Mouse (Mus musculus): ENCODE data around the gene Zscan25. TPM values are rescaled to one million over a fixed set of nuclear protein-coding genes. Genes with fewer than 3 reads are reported as not detected.

The Zscan25 gene
- polyA plus RNA-seq, 1 experiment: 10.4 TPM

Other genes with a start within 250 kb of the Zscan25 start
- not detected for gene Gm4871, start 247.7 kb upstream of the Zscan25 start, polyA plus RNA-seq (2012; fragmentation: generic; extraction: Trizol)
- gene 1700018F24Rik, start 237.5 kb upstream of the Zscan25 start, polyA plus RNA-seq (2012; fragmentation: generic; extraction: Trizol): not detected
- 91.7 TPM for gene Arpc1a, start 196.7 kb upstream of the Zscan25 start, polyA plus RNA-seq (2012; fragmentation: generic; extraction: Trizol)
- gene Kpna7, start 196.5 kb upstream of the Zscan25 start, polyA plus RNA-seq (2012; fragmentation: generic; extraction: Trizol): not detected
- gene Arpc1b, start 166.3 kb upstream of the Zscan25 start, polyA plus RNA-seq (2012; fragmentation: generic; extraction: Trizol): 741 TPM
- gene Pdap1, start 140.3 kb upstream of the Zscan25 start, polyA plus RNA-seq (2012; fragmentation: generic; extraction: Trizol): 136 TPM
- 175 TPM for gene Bud31, start 140.1 kb upstream of the Zscan25 start, polyA plus RNA-seq (2012; fragmentation: generic; extraction: Trizol)
- 14.5 TPM for gene Ptcd1, start 113.4 kb upstream of the Zscan25 start, polyA plus RNA-seq (2012; fragmentation: generic; extraction: Trizol)
- gene Cpsf4, start 113.3 kb upstream of the Zscan25 start, polyA plus RNA-seq (2012; fragmentation: generic; extraction: Trizol): 47.7 TPM
- 643 TPM for gene Atp5j2, start 88.4 kb upstream of the Zscan25 start, polyA plus RNA-seq (2012; fragmentation: generic; extraction: Trizol)
- 2.0 TPM for gene Zkscan14, start 78.6 kb upstream of the Zscan25 start, polyA plus RNA-seq (2012; fragmentation: generic; extraction: Trizol)
- 3.6 TPM for gene Zkscan5, start 75.9 kb upstream of the Zscan25 start, polyA plus RNA-seq (2012; fragmentation: generic; extraction: Trizol)
- 7.7 TPM for gene Zfp655, start 48.8 kb upstream of the Zscan25 start, polyA plus RNA-seq (2012; fragmentation: generic; extraction: Trizol)
- gene Cyp3a57, start 64.8 kb downstream of the Zscan25 start, polyA plus RNA-seq (2012; fragmentation: generic; extraction: Trizol): not detected
- not detected for gene Cyp3a16, start 189.2 kb downstream of the Zscan25 start, polyA plus RNA-seq (2012; fragmentation: generic; extraction: Trizol)